Mouse (Mus musculus): ENCODE results near the gene Brwd1. TPM values are rescaled to one million over a fixed set of nuclear protein-coding genes. Genes with fewer than 3 reads are reported as not detected.

Brwd1 gene
- polyA plus RNA-seq (2015; fragmentation: Nextera tagmentation; extraction: Ambion mirVana) = 71.1 and 72.1 TPM in 2 replicates

GRCm38 (mm10) chr16:96082301-96083178 lies at the start of gene Brwd1:
Brwd1 (minus strand) TSS chr16:96082526.
- ATAC-seq (ENCODE audit: extremely low read depth, insufficient number of reproducible peaks, low FRiP score, low TSS enrichment) = peak; percentile 70
- under 1% methylated on average over 89 of the region's 107 CpGs for WGBS

GRCm38 (mm10) chr16:96128466-96128865 lies 46.1 kb upstream of the Brwd1 start:
- H3K4me3 ChIP-seq = peak overlapping the region; percentile 95
- H3K4me1 ChIP-seq = peaks cover 31% of the 10 kb centered on the region
- ATAC-seq (ENCODE audit: extremely low read depth, insufficient number of reproducible peaks, low FRiP score, low TSS enrichment) = no peak
- no peaks in the 10 kb centered on the region for H3K9me3 ChIP-seq
- H3K9ac ChIP-seq = peak overlapping the region; percentile 88
- H3K4me2 ChIP-seq = peak overlapping the region; percentile 82
- WGBS = 3% methylated on average over 9 of the region's 9 CpGs
- peak overlapping the region; percentile 98 for H3K27ac ChIP-seq (replicated peaks)
- H3K27me3 ChIP-seq (replicated peaks) = no peaks in the 10 kb centered on the region
- H3K36me3 ChIP-seq = peaks cover 33% of the 10 kb centered on the region

More at GRCm38 (mm10) chr16:96082301-96083178, at the start of gene Brwd1:
- peak within 1 kb of the TSS; percentile 96 for H3K27ac ChIP-seq (replicated peaks)
- H3K4me2 ChIP-seq = peak within 1 kb of the TSS; percentile 76
- no peaks in the 10 kb centered on the region for H3K27me3 ChIP-seq (replicated peaks)
- peak within 1 kb of the TSS; percentile 99 for H3K9ac ChIP-seq
- no peaks in the 10 kb centered on the region for H3K9me3 ChIP-seq
- peak within 1 kb of the TSS; percentile 86 for H3K4me3 ChIP-seq
- peaks cover 35% of the 10 kb centered on the region for H3K36me3 ChIP-seq
- H3K4me1 ChIP-seq = peaks cover 33% of the 10 kb centered on the region

GRCm38 (mm10) chr16:96127657-96128344 lies 45.5 kb upstream of the Brwd1 start, which contains the start of gene Hmgn1:
Hmgn1 (minus strand) TSS chr16:96127729.
- Histone ChIP-seq H3K36me3 (peaks cover 40% of the 10 kb centered on the region), H3K4me1 (peaks cover 31% of the 10 kb centered on the region), H3K9me3 (no peaks in the 10 kb centered on the region), H3K27me3 (replicated peaks) (no peaks in the 10 kb centered on the region), H3K4me3 (peak within 1 kb of the TSS; percentile 95), H3K27ac (replicated peaks) (peak within 1 kb of the TSS; percentile 98), H3K4me2 (peak within 1 kb of the TSS; percentile 82), H3K9ac (peak within 1 kb of the TSS; percentile 97)
- WGBS = under 1% methylated on average over 61 of the region's 72 CpGs
- ATAC-seq (ENCODE audit: extremely low read depth, insufficient number of reproducible peaks, low FRiP score, low TSS enrichment) = peak; percentile 95

- Histone ChIP-seq H3K27ac (replicated peaks) (peak overlapping the region; percentile 98), H3K27me3 (replicated peaks) (no peaks in the 10 kb centered on the region), H3K4me1 (peaks cover 31% of the 10 kb centered on the region), H3K36me3 (peaks cover 45% of the 10 kb centered on the region), H3K4me2 (peak overlapping the region; percentile 82), H3K4me3 (peak overlapping the region; percentile 95), H3K9ac (peak overlapping the region; percentile 97), H3K9me3 (no peaks in the 10 kb centered on the region)
- ATAC-seq (ENCODE audit: extremely low read depth, insufficient number of reproducible peaks, low FRiP score, low TSS enrichment) = peak; percentile 54; the same call in 1 of the 2 replicates
- under 1% methylated on average over 52 of the region's 52 CpGs for WGBS
Observed at GRCm38 (mm10) chr16:96127288-96127656, 44.9 kb upstream of the Brwd1 start.

GRCm38 (mm10) chr16:96126684-96127171 lies 44.4 kb upstream of the Brwd1 start:
- Histone ChIP-seq H3K9ac (peak overlapping the region; percentile 97), H3K4me3 (peak overlapping the region; percentile 95), H3K27ac (replicated peaks) (peak overlapping the region; percentile 98), H3K36me3 (peaks cover 49% of the 10 kb centered on the region), H3K4me1 (peaks cover 31% of the 10 kb centered on the region), H3K4me2 (peak overlapping the region; percentile 82), H3K27me3 (replicated peaks) (no peaks in the 10 kb centered on the region), H3K9me3 (no peaks in the 10 kb centered on the region)
- no peak for ATAC-seq (ENCODE audit: extremely low read depth, insufficient number of reproducible peaks, low FRiP score, low TSS enrichment)
- WGBS = 1% methylated on average over 19 of the region's 19 CpGs

GRCm38 (mm10) chr16:96120022-96120623 lies 37.8 kb upstream of the Brwd1 start:
- no peaks in the 10 kb centered on the region for H3K27me3 ChIP-seq (replicated peaks)
- peaks cover 60% of the 10 kb centered on the region for H3K36me3 ChIP-seq
- no peak overlapping the region for H3K4me3 ChIP-seq
- H3K9ac ChIP-seq = no peak overlapping the region
- H3K4me2 ChIP-seq = no peak overlapping the region
- ATAC-seq (ENCODE audit: extremely low read depth, insufficient number of reproducible peaks, low FRiP score, low TSS enrichment) = no peak
- 74% methylated on average over 4 of the region's 4 CpGs for WGBS
- no peaks in the 10 kb centered on the region for H3K9me3 ChIP-seq
- no peak overlapping the region for H3K27ac ChIP-seq (replicated peaks)
- peaks cover 9% of the 10 kb centered on the region for H3K4me1 ChIP-seq

- 41% methylated on average over 4 of the region's 4 CpGs for WGBS
- no peak overlapping the region for H3K4me3 ChIP-seq
- peaks cover 13% of the 10 kb centered on the region for H3K4me1 ChIP-seq
- H3K9me3 ChIP-seq = no peaks in the 10 kb centered on the region
- no peak overlapping the region for H3K27ac ChIP-seq (replicated peaks)
- ATAC-seq (ENCODE audit: extremely low read depth, insufficient number of reproducible peaks, low FRiP score, low TSS enrichment) = no peak
- no peak overlapping the region for H3K9ac ChIP-seq
- no peak overlapping the region for H3K4me2 ChIP-seq
- H3K36me3 ChIP-seq = peaks cover 14% of the 10 kb centered on the region; the same call in 1 of the 2 replicates
- no peaks in the 10 kb centered on the region for H3K27me3 ChIP-seq (replicated peaks)
Observed at GRCm38 (mm10) chr16:96114729-96115128, 32.4 kb upstream of the Brwd1 start.

- Histone ChIP-seq H3K4me3 (no peak overlapping the region), H3K27ac (replicated peaks) (no peak overlapping the region), H3K36me3 (no peaks in the 10 kb centered on the region), H3K9ac (no peak overlapping the region), H3K4me2 (no peak overlapping the region), H3K9me3 (no peaks in the 10 kb centered on the region), H3K27me3 (replicated peaks) (no peaks in the 10 kb centered on the region), H3K4me1 (peaks cover 13% of the 10 kb centered on the region)
- ATAC-seq (ENCODE audit: extremely low read depth, insufficient number of reproducible peaks, low FRiP score, low TSS enrichment) = no peak
- WGBS = 41% methylated on average over 2 of the region's 2 CpGs
Observed at GRCm38 (mm10) chr16:96112769-96113168, 30.4 kb upstream of the Brwd1 start.

GRCm38 (mm10) chr16:96110655-96111345 lies 28.5 kb upstream of the Brwd1 start:
- Histone ChIP-seq H3K9ac (no peak overlapping the region), H3K4me1 (peaks cover 13% of the 10 kb centered on the region), H3K36me3 (no peaks in the 10 kb centered on the region), H3K27me3 (replicated peaks) (no peaks in the 10 kb centered on the region), H3K4me3 (no peak overlapping the region), H3K4me2 (no peak overlapping the region), H3K27ac (replicated peaks) (no peak overlapping the region), H3K9me3 (0 out of 2 replicates have a peak, but pooled peaks cover 6% of the 10 kb centered on the region)
- ATAC-seq (ENCODE audit: extremely low read depth, insufficient number of reproducible peaks, low FRiP score, low TSS enrichment) = no peak
- 82% methylated on average over 5 of the region's 5 CpGs for WGBS

- Histone ChIP-seq H3K36me3 (no peaks in the 10 kb centered on the region), H3K9ac (no peak overlapping the region), H3K4me3 (no peak overlapping the region), H3K4me2 (no peak overlapping the region), H3K27me3 (replicated peaks) (no peaks in the 10 kb centered on the region), H3K4me1 (peaks cover 13% of the 10 kb centered on the region), H3K27ac (replicated peaks) (no peak overlapping the region), H3K9me3 (0 out of 2 replicates have a peak, but pooled peaks cover 6% of the 10 kb centered on the region)
- WGBS = 61% methylated on average over 4 of the region's 4 CpGs
- no peak for ATAC-seq (ENCODE audit: extremely low read depth, insufficient number of reproducible peaks, low FRiP score, low TSS enrichment)
Observed at GRCm38 (mm10) chr16:96109673-96110072, 27.3 kb upstream of the Brwd1 start.
